In the genomic region with DNA sequence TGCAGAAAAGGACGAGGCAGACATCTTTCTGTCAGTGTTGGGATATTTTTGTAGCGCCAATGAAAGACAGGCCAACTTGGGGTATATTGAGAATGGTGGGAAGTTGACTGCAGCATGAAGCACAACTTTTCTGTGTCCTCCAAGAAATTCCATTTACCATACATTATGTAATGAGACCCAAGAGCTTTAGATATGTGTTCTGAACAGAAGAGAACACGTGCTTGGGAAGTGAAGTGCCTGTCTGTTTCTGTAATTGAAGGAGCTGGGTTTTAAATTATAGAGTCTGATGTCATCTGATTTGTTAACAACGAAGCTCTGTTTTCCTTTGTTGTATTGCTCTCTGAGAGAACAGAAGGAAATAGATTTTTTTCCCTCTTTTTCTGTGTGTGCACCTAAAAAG, we compare ENCODE assay signal across 10 mouse cellular contexts. TPM values are rescaled to one million over a fixed set of nuclear protein-coding genes. Genes with fewer than 3 reads are reported as not detected.
DNase-seq lines count a peak whose midpoint lies in the region; ATAC-seq and TF ChIP-seq lines count a peak whose summit lies in the region.
"Had no signal": no experiment of that assay in that cellular context is flagged by ENCODE, and none has a peak within 500 bp of the region (broad histone marks: within the 10 kb centered on the region; RNA-seq: fewer than 3 reads in every experiment).

No protein-coding gene starts in this region.

- peaks cover 34% of the 10 kb centered on the region for H3K36me3 ChIP-seq in lung, embryonic 14.5 days (ENCODE audit: insufficient read depth)
- peaks cover 34% of the 10 kb centered on the region for H3K36me3 ChIP-seq in embryonic facial prominence, embryonic 14.5 days (ENCODE audit: control insufficient read depth, insufficient read depth, low read length)
- peaks cover 37% of the 10 kb centered on the region for H3K36me3 ChIP-seq in limb, embryonic 10.5 days
- H3K36me3 ChIP-seq in neural tube, embryonic 15.5 days, result peaks cover 11% of the 10 kb centered on the region

- no peak for ATAC-seq in lung, embryonic 14.5 days (ENCODE audit: insufficient read depth)
- no peak for ATAC-seq in embryonic facial prominence, embryonic 14.5 days (ENCODE audit: low read depth)
- no peak for ATAC-seq in neural tube, embryonic 15.5 days (ENCODE audit: low FRiP score)

- peak overlapping the region; percentile 67 for H3K9ac ChIP-seq in lung, embryonic 14.5 days
- H3K9ac ChIP-seq in embryonic facial prominence, embryonic 14.5 days (ENCODE audit: low read depth, low read length), result peak overlapping the region; percentile 74
- H3K9ac ChIP-seq in neural tube, embryonic 15.5 days (replicated peaks), result peak overlapping the region; percentile 63

- DNase-seq in lung, embryonic 14.5 days, result no peak
- DNase-seq in lung, postnatal 10 days, result no peak
- DNase-seq in embryonic facial prominence, embryonic 14.5 days (ENCODE audit: low spot score), result no peak
- DNase-seq in limb, embryonic 10.5 days (ENCODE audit: low spot score), result no peak
- no peak for DNase-seq in cerebellum, adult 11 months
- no peak for DNase-seq in embryo, embryonic 11 days
- no peak for DNase-seq in spleen, postnatal 36 days (ENCODE audit: low spot score in 2 of 2)
- DNase-seq: adrenal gland, postnatal 25 days; spleen, adult 18-20 months had no signal

- H3K4me3 ChIP-seq in lung, embryonic 14.5 days (ENCODE audit: low read depth, low read length), result peak overlapping the region; percentile 69
- H3K4me3 ChIP-seq in embryonic facial prominence, embryonic 14.5 days (ENCODE audit: low read depth, low read length), result peak overlapping the region; percentile 75
- peak overlapping the region; percentile 82 for H3K4me3 ChIP-seq in limb, embryonic 10.5 days
- H3K4me3 ChIP-seq in neural tube, embryonic 15.5 days (replicated peaks), result peak overlapping the region; percentile 90

- H3K27me3 ChIP-seq in lung, embryonic 14.5 days (ENCODE audit: insufficient read depth, low read length), result no peaks in the 10 kb centered on the region
- no peaks in the 10 kb centered on the region for H3K27me3 ChIP-seq in embryonic facial prominence, embryonic 14.5 days (replicated peaks; ENCODE audit: control insufficient read depth, insufficient read depth, low read length)
- no peaks in the 10 kb centered on the region for H3K27me3 ChIP-seq in limb, embryonic 10.5 days (ENCODE audit: low read depth, poor library complexity, severe bottlenecking)
- no peaks in the 10 kb centered on the region; the same call in 1 of the 2 replicates for H3K27me3 ChIP-seq in neural tube, embryonic 15.5 days (replicated peaks)

- peak overlapping the region; percentile 94 for H3K4me2 ChIP-seq in lung, embryonic 14.5 days
- peak overlapping the region; percentile 85 for H3K4me2 ChIP-seq in embryonic facial prominence, embryonic 14.5 days (ENCODE audit: low read depth, low read length)
- peak overlapping the region; percentile 96 for H3K4me2 ChIP-seq in neural tube, embryonic 15.5 days

- no peak for TF ChIP-seq CTCF in lung, embryonic 14.5 days (IDR thresholded peaks at IDR 0.05; ENCODE audit: low read depth)

- no peaks in the 10 kb centered on the region; the same call in 1 of the 2 replicates for H3K4me1 ChIP-seq in lung, embryonic 14.5 days (ENCODE audit: insufficient read depth)
- H3K4me1 ChIP-seq in embryonic facial prominence, embryonic 14.5 days (ENCODE audit: control insufficient read depth, insufficient read depth, low read length), result peaks cover 9% of the 10 kb centered on the region; the same call in 1 of the 2 replicates
- peaks cover 11% of the 10 kb centered on the region for H3K4me1 ChIP-seq in limb, embryonic 10.5 days
- H3K4me1 ChIP-seq in neural tube, embryonic 15.5 days, result peaks cover 13% of the 10 kb centered on the region

- 45% methylated on average over 4 of the region's 4 CpGs for WGBS in lung, embryonic 14.5 days
- 38% methylated on average over 4 of the region's 4 CpGs for WGBS in embryonic facial prominence, embryonic 14.5 days
- 57% methylated on average over 4 of the region's 4 CpGs for WGBS in limb, embryonic 10.5 days
- WGBS in neural tube, embryonic 15.5 days, result 51% methylated on average over 4 of the region's 4 CpGs

- H3K9me3 ChIP-seq in lung, embryonic 14.5 days (ENCODE audit: low read depth, low read length), result no peaks in the 10 kb centered on the region
- no peaks in the 10 kb centered on the region for H3K9me3 ChIP-seq in embryonic facial prominence, embryonic 14.5 days (ENCODE audit: control insufficient read depth, low read length)
- no peaks in the 10 kb centered on the region for H3K9me3 ChIP-seq in limb, embryonic 10.5 days (replicated peaks)
- no peaks in the 10 kb centered on the region for H3K9me3 ChIP-seq in neural tube, embryonic 15.5 days (replicated peaks)

- H3K27ac ChIP-seq in lung, embryonic 14.5 days (ENCODE audit: low read depth), result no peak overlapping the region
- H3K27ac ChIP-seq in embryonic facial prominence, embryonic 14.5 days (replicated peaks; ENCODE audit: low read depth, low read length), result no peak overlapping the region
- no peak overlapping the region for H3K27ac ChIP-seq in limb, embryonic 10.5 days
- no peak overlapping the region for H3K27ac ChIP-seq in neural tube, embryonic 15.5 days (replicated peaks)

RNA-seq across cellular contexts. Expression of gene Trnt1, which starts 1.1 kb away (rescaled TPM):
- 61.1 and 62.3 TPM in 2 replicates for polyA plus RNA-seq in lung, embryonic 14.5 days (2014; fragmentation: Nextera tagmentation; extraction: Ambion mirVana)
- polyA plus RNA-seq in embryonic facial prominence, embryonic 14.5 days (2014; fragmentation: Nextera tagmentation; extraction: Ambion mirVana), result 58.7 and 65.7 TPM in 2 replicates
- 66.4 and 68.5 TPM in 2 replicates for polyA plus RNA-seq in limb, embryonic 10.5 days (2016; fragmentation: Nextera tagmentation; extraction: Ambion mirVana)
- 60.7 and 63.7 TPM in 2 replicates for polyA plus RNA-seq in neural tube, embryonic 15.5 days (2015; fragmentation: Nextera tagmentation; extraction: Ambion mirVana)

RNA-seq across cellular contexts. Expression of gene Il5ra, which starts 21.2 kb away (rescaled TPM):
- polyA plus RNA-seq in lung, embryonic 14.5 days (2014; fragmentation: Nextera tagmentation; extraction: Ambion mirVana), result not detected in 2 replicates
- polyA plus RNA-seq in embryonic facial prominence, embryonic 14.5 days (2014; fragmentation: Nextera tagmentation; extraction: Ambion mirVana), result 0.12 and 0.31 TPM in 2 replicates
- not detected in 2 replicates for polyA plus RNA-seq in limb, embryonic 10.5 days (2016; fragmentation: Nextera tagmentation; extraction: Ambion mirVana)
- 0.06 and 0.47 TPM in 2 replicates for polyA plus RNA-seq in neural tube, embryonic 15.5 days (2015; fragmentation: Nextera tagmentation; extraction: Ambion mirVana)

RNA-seq across cellular contexts. Expression of gene Crbn, which starts 29.8 kb away (rescaled TPM):
- polyA plus RNA-seq in lung, embryonic 14.5 days (2014; fragmentation: Nextera tagmentation; extraction: Ambion mirVana), result 42.1 and 45.5 TPM in 2 replicates
- polyA plus RNA-seq in embryonic facial prominence, embryonic 14.5 days (2014; fragmentation: Nextera tagmentation; extraction: Ambion mirVana), result 42.0 and 50.3 TPM in 2 replicates
- 39.0 and 44.5 TPM in 2 replicates for polyA plus RNA-seq in limb, embryonic 10.5 days (2016; fragmentation: Nextera tagmentation; extraction: Ambion mirVana)
- polyA plus RNA-seq in neural tube, embryonic 15.5 days (2015; fragmentation: Nextera tagmentation; extraction: Ambion mirVana), result 63.6 and 64.5 TPM in 2 replicates
